Mouse (Mus musculus): Measurements from ENCODE around the gene Gga1.
"Not testable (repeated sequence)": the region's sequence is repeated elsewhere in the genome, so short reads cannot be mapped to it uniquely, and the experiment has no call there.

Gene Gga1

GRCm38 (mm10) chr15:78877810-78878390 lies 910 bp downstream of the Gga1 start:
- DNase-seq = no peak

GRCm38 (mm10) chr15:78878792-78879516 lies 2.0 kb downstream of the Gga1 start:
- not testable (repeated sequence) for DNase-seq

DNA sequence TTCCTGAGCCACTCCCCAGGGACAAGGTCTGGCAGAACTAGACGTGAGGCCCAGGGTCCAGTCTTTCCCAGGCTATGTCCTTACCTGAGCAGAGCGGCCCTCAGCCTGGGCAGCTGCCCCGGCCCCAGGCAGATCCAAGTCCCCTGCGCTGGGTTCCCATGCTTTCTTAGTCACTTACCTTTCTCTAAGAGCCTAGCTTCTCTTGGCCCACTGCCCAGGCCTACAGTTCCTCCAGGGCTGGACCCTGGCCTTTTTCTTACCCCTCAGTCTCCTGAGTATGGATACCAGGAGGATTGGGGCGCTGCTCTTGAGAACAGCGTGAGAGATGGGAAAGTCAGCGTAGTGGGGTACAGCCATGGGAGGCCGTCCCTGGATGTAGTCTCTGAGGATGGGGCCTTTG lies 3.4 kb downstream of the Gga1 start:
- DNase-seq = no peak

DNA sequence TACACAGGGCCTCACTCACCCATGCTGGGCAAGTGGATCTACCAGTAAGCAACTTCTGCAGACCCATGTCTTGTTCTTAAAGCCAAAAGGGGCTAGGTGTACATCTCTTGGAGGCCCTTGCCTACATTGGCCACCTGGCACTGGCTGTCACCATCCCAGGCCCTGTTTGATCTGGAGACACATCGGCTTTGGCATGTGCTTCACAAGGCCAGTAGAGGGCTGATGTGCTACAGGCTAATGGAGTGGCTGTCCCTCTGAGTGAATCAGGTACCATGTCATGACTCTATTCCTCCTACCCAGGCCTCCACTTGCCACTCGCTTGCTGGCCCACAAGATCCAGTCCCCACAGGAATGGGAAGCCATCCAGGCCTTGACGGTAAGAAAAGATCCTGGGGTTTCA lies 4.8 kb downstream of the Gga1 start:
- no peak for DNase-seq

- DNase-seq = peak; percentile 83
Observed at GRCm38 (mm10) chr15:78889401-78889853, 12.4 kb downstream of the Gga1 start.

- no peak for DNase-seq
Observed at GRCm38 (mm10) chr15:78892440-78892839, 15.4 kb downstream of the Gga1 start.

DNA sequence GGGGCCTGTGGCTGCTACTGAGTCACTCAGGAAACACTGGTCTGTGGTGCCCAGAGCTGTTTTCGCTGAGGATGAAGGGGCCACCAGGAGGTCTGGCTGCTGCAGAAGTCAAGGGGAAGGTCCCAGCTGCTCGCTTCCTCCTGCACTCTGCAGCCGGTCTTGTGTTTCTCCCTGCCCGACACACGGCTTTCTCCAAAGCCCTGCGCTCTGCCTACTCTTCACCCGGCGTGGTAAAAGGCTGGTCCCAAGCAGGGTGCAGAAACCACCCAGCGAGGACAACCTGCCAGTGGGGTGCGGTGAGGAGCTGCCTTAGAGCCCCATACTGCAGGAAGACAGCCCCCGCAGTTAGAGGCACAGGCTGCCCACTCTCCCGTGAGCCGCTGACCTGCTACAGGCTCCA lies 17.7 kb downstream of the Gga1 start:
- no peak for DNase-seq

DNA sequence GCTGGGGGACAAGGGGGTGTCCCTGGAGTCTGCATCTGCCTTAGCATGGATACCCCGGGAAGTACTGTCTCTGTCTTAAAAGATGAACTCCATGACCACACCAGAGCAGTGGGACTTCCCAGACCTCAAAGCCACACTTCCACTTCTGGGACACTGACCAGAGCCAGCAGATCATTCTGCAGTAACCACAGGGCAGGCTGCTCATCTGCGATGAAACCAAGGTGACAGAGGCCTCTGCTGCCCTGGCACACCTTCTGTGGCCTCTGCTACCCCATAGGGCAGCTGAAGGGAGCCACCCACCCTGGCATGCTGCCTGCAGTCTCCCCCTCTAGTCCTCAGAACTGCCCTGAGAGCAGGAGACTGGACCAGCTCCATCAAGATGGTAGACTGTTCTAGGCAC lies 18.8 kb downstream of the Gga1 start:
- DNase-seq = no peak

- peak; percentile 78 for DNase-seq
Observed at GRCm38 (mm10) chr15:78896149-78896548, 19.2 kb downstream of the Gga1 start.

DNA sequence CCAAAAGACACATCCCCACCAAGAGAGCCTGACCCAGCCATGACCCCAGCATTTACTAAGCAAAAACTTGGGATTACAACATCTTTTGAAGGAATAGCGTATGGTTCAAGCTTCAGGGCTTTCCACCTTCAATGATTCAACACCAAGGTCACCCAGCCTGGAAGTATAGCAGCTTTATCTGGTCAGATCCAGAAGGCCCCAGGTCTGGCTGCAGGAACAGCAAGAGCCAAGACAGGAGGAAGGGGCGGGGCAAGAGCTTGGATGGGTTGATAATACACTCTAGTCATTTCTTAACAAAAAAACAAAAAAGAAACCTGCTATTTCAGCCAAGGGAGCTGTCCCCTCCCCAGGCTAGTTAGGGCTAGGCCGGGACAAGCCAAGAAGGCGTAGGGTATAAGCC lies 20.5 kb downstream of the Gga1 start:
- DNase-seq = peak; percentile 85

- no peak for DNase-seq
Observed at GRCm38 (mm10) chr15:78898507-78899001, 21.6 kb downstream of the Gga1 start.

- DNase-seq = no peak
Observed at GRCm38 (mm10) chr15:78899409-78899739, 22.4 kb downstream of the Gga1 start, which contains the start of gene Gm49510. Gene Gm49510, plus strand, starts transcription at chr15:78899667.

GRCm38 (mm10) chr15:78899740-78900584 lies 23.0 kb downstream of the Gga1 start, which contains the start of gene Sh3bp1:
Gene Sh3bp1, plus strand, starts transcription at chr15:78899768.
- DNase-seq = peak; percentile 88

DNA sequence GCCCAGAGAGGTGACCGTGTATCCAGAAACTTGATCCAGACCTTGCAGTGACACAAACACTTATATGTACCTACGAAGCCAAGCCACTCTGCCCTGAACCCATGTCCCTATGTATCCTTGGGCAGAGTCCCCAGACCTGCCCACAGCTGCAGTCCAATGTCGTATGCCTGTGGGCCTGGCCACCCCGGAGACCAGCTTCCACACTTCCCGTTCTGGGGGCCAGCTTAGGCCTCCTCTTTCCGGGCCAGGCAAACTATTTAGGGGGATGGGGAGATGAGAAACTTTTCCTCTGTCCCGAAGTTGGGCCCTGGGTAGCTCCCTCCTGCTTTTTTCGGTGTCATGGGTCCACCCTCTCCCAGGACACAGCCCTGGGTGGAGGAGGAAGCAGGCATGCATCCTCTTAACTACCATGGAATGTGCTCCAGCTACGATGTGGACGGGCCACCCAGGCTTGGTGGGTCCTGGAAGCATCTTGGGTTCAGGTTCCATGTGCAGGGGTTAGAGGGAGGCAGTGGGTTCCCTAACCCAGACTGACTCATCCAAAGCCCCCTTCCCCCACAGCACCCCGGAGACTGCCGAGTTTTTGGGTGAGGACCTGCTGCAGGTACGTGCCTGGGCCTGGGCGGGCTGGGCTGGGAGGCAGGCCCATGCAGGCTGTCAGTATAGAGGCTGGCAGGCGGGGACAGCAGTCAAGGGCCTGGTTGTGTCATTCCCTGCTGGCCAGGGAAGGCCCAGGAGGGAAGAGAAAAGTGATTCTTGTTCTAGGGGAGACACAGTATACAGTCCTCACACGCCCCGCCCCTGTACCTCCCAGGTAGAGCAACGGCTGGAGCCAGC lies 23.8 kb downstream of the Gga1 start:
- no peak for DNase-seq

- no peak for DNase-seq
Observed at GRCm38 (mm10) chr15:78901422-78901789, 24.4 kb downstream of the Gga1 start.

DNA sequence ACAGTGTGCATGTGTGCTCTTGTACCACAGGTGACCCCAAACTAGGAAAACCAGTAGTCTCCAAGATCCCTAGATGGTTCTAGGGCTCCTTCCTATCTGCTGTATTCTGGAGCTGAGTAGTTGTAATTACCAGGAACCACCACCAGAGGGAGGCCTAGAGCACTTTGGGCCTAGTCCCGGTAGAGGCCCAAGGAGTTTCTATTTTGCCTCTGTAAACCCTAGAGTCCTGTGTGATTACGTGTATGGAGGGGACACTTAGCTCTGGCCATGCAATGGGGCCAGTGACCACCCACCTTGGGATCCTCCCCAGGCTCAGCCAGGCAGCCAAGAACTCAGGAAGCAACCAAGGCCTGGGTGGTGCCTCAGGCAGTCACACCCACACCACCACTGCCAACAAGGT lies 26.3 kb downstream of the Gga1 start:
- peak; percentile 84 for DNase-seq

GRCm38 (mm10) chr15:78908399-78908798 lies 31.4 kb downstream of the Gga1 start:
- no peak for DNase-seq

- no peak for DNase-seq
Observed at GRCm38 (mm10) chr15:78908982-78909381, 32.0 kb downstream of the Gga1 start.

- DNase-seq = no peak
Observed at GRCm38 (mm10) chr15:78912040-78912439, 35.0 kb downstream of the Gga1 start.

DNA sequence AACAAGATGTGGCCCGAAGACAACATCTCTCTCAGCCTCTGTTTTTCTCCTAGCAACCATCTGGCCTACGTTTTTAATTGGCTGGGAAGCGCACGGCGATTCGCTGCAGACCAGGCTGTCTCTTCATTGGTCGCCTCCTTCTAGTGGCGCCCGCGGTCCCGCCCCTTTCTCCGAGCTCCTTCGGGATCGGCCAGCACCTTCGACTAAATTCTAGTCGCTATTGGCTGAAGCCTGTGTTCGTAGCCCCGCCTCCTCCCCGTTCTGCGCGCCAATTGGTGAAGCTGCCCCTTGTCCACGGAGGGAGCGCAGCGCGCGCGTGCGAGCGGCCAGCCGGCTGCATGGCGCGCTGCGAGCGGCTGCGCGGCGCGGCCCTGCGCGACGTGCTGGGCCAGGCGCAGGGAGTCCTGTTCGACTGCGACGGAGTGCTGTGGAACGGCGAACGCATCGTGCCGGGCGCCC lies 36.7 kb downstream of the Gga1 start, which contains the start of gene Pdxp:
Pdxp (plus strand) TSS at position 288 of the 459 bp plus-strand sequence.
- DNase-seq = peak; percentile 97

DNA sequence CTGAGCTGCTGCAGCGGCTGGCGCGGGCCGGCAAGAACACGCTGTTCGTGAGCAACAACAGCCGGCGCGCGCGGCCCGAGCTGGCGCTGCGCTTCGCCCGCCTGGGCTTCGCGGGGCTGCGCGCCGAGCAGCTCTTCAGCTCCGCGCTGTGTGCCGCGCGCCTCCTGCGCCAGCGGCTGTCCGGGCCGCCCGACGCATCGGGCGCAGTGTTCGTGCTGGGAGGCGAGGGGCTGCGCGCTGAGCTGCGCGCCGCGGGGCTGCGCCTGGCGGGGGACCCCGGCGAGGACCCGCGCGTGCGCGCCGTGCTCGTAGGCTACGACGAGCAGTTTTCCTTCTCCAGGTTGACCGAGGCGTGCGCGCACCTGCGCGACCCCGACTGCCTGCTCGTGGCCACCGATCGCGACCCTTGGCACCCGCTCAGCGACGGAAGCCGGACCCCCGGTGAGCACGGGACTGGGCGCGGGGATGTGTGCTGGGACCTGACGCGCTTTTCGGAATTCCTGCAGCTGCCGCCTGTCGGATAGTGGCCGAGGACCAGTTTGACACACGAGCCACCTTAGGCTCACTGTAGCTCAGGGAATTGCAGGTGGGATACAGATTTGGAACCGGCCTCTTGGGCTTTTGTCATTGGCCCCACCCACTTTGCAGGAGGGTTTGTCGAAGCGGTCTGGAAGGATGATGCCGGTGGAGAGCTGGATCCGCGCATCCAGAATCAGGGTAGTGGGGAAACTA lies 37.3 kb downstream of the Gga1 start:
- DNase-seq = no peak

All from liver (tissue).